Mouse (Mus musculus) frontal cortex, postnatal 14 days (tissue): ENCODE data around the gene Hs3st3a1.
A peak's percentile ranks its signal among the peaks of the same experiment; 100 is the strongest.

Experiments used
- DNase-seq, 2 experiments: peaks; one replicate each; pipeline ENCODE4 v3.0.0; 2022; ENCODE audit warnings: low spot score in 2 of 2

The Hs3st3a1 gene

GRCm38 (mm10) chr11:64434611-64435545, at the start of gene Hs3st3a1:
Gene Hs3st3a1, plus strand, starts transcription at chr11:64435332.
- peak in 1 of 2 experiments; percentile 3 for DNase-seq

GRCm38 (mm10) chr11:64386333-64386732, 48.8 kb upstream of the Hs3st3a1 start:
- no peak for DNase-seq

- peak; percentile 60 to 69 for DNase-seq
Measured at GRCm38 (mm10) chr11:64396331-64396881, 38.7 kb upstream of the Hs3st3a1 start.

GRCm38 (mm10) chr11:64396949-64397348, 38.2 kb upstream of the Hs3st3a1 start:
- DNase-seq = no peak

- DNase-seq = no peak
Measured at GRCm38 (mm10) chr11:64397612-64398011, 37.5 kb upstream of the Hs3st3a1 start.

- DNase-seq = no peak
Measured at GRCm38 (mm10) chr11:64400534-64401093, 34.5 kb upstream of the Hs3st3a1 start.

GRCm38 (mm10) chr11:64418969-64419368, 16.2 kb upstream of the Hs3st3a1 start:
- DNase-seq = no peak

GRCm38 (mm10) chr11:64435546-64436411, 647 bp downstream of the Hs3st3a1 start:
- peak; percentile 4 to 9 for DNase-seq

GRCm38 (mm10) chr11:64436412-64436727, 1.2 kb downstream of the Hs3st3a1 start, which contains the start of gene F930015N05Rik:
Gene F930015N05Rik, minus strand, starts transcription at chr11:64436653.
- no peak for DNase-seq

- DNase-seq = no peak
Measured at GRCm38 (mm10) chr11:64436791-64437298, 1.7 kb downstream of the Hs3st3a1 start.

GRCm38 (mm10) chr11:64437721-64438120, 2.6 kb downstream of the Hs3st3a1 start:
- DNase-seq = no peak

- no peak for DNase-seq
Measured at GRCm38 (mm10) chr11:64438909-64439308, 3.8 kb downstream of the Hs3st3a1 start.

- DNase-seq = no peak
Measured at GRCm38 (mm10) chr11:64442119-64442518, 7.0 kb downstream of the Hs3st3a1 start.

GRCm38 (mm10) chr11:64442701-64443100, 7.6 kb downstream of the Hs3st3a1 start:
- DNase-seq = no peak

- no peak for DNase-seq
Measured at GRCm38 (mm10) chr11:64445227-64445626, 10.1 kb downstream of the Hs3st3a1 start.

GRCm38 (mm10) chr11:64448586-64449315, 13.6 kb downstream of the Hs3st3a1 start:
- no peak for DNase-seq

GRCm38 (mm10) chr11:64461746-64462145, 26.6 kb downstream of the Hs3st3a1 start:
- no peak for DNase-seq

GRCm38 (mm10) chr11:64468737-64469136, 33.6 kb downstream of the Hs3st3a1 start:
- no peak for DNase-seq

- DNase-seq = no peak
Measured at GRCm38 (mm10) chr11:64470689-64471088, 35.6 kb downstream of the Hs3st3a1 start.

GRCm38 (mm10) chr11:64473679-64474078, 38.5 kb downstream of the Hs3st3a1 start:
- no peak for DNase-seq

- no peak for DNase-seq
Measured at GRCm38 (mm10) chr11:64481445-64481844, 46.3 kb downstream of the Hs3st3a1 start.
